Mouse (Mus musculus) liver, embryonic 14.5 days (tissue): ENCODE measurements around the gene Rasa2. TPM values are rescaled to one million over a fixed set of nuclear protein-coding genes. Genes with fewer than 3 reads are reported as not detected.

Experiments
- ATAC-seq: fragments of 200-750 bp; cut with Nextera tagmentation; 2 replicates; pipeline ENCODE4 v1.8.0; 2017; ENCODE audit warnings: moderate number of reproducible peaks, mild to moderate bottlenecking, moderate library complexity; ENCODE audit not compliant: insufficient read depth
- DNase-seq, 3 experiments: peaks; one replicate each; pipeline ENCODE4 v3.0.0-alpha.2; 2012 to 2013; ENCODE audit warnings: low read depth in 3 of 3, low spot score in 3 of 3
- H3K27ac ChIP-seq: fragments of 300-500 bp; sonication (generic); 2 replicates; pipeline ENCODE4 v1.5.1; 2014; ENCODE audit warnings: moderate library complexity, mild to moderate bottlenecking, control low read depth, inconsistent platforms
- H3K27me3 ChIP-seq: fragments of 300-500 bp; sonication (generic); 2 replicates; pipeline ENCODE4 v1.6.1; 2014; ENCODE audit warnings: mild to moderate bottlenecking, low read length, moderate library complexity; ENCODE audit not compliant: control insufficient read depth, insufficient read depth
- H3K36me3 ChIP-seq: fragments of 300-500 bp; sonication (generic); replicated peaks from 2 replicates; pipeline ENCODE4 v1.6.1; 2014; ENCODE audit warnings: low read depth; ENCODE audit not compliant: control insufficient read depth, insufficient read depth
- H3K4me1 ChIP-seq, 2 experiments: fragments of 200-500 bp in 1 of 2; fragments of 300-500 bp in 1 of 2; sonication (generic) in 1 of 2; replicated peaks; 2 replicates each; pipeline ENCODE4 v1.6.1; 2012 to 2014; ENCODE audit warnings: antibody characterized with exemption in 1 of 2, inconsistent platforms in 1 of 2, low read length in 1 of 2; ENCODE audit not compliant: control insufficient read depth in 2 of 2, insufficient read depth in 2 of 2
- H3K4me2 ChIP-seq: fragments of 300-500 bp; sonication (generic); 2 replicates; pipeline ENCODE4 v1.6.1; 2014; ENCODE audit warnings: low read depth, mild to moderate bottlenecking, control low read depth, moderate library complexity
- H3K4me3 ChIP-seq, 2 experiments: fragments of 200-500 bp in 1 of 2; fragments of 300-500 bp in 1 of 2; sonication (generic) in 1 of 2; 2 replicates each; pipeline ENCODE4 v1.5.1; 2012 to 2014; ENCODE audit warnings: low read depth in 2 of 2, low read length in 2 of 2, mild to moderate bottlenecking in 2 of 2, control low read depth in 1 of 2, inconsistent platforms in 1 of 2, moderate library complexity in 1 of 2; ENCODE audit not compliant: insufficient read depth in 1 of 2
- H3K9ac ChIP-seq: fragments of 300-500 bp; sonication (generic); replicated peaks from 2 replicates; pipeline ENCODE4 v1.6.1; 2014; ENCODE audit warnings: mild to moderate bottlenecking, control low read depth, moderate library complexity
- H3K9me3 ChIP-seq: fragments of 300-500 bp; sonication (generic); 2 replicates; pipeline ENCODE4 v1.6.1; 2016; ENCODE audit warnings: low read length, mixed read lengths; ENCODE audit not compliant: control insufficient read depth
- CTCF ChIP-seq: IDR thresholded peaks from 2 replicates; pipeline ENCODE4 v1.5.1; 2016; ENCODE audit warnings: antibody characterized with exemption, low read depth, control low read depth
- EP300 ChIP-seq: IDR thresholded peaks from 2 replicates; pipeline ENCODE4 v1.6.1; 2016; ENCODE audit warnings: antibody characterized with exemption, low read depth
- WGBS: fragments of 180-500 bp; shearing (Covaris S2); extraction: QIAGEN DNeasy Blood & Tissue Kit; methylation state at CpG from one replicate; pipeline ENCODE4 v1.1.7; 2014; ENCODE audit not compliant: insufficient replicate concordance; 5-methylcytosine and 5-hydroxymethylcytosine counted together
- polyA plus RNA-seq, 2 experiments: library from polyadenylated mRNA; depleted of rRNA in 1 of 2; stranded (reverse) in 1 of 2; unstranded in 1 of 2; fragments of >200 nt; fragmentation: Nextera tagmentation in 1 of 2; extraction: Ambion mirVana in 1 of 2; gene quantifications; 2 replicates each; pipeline versions ENCODE4 v1.2.1 to v1.2.3; 2012 to 2014

Gene Rasa2
- polyA plus RNA-seq, 2 experiments = 0.84 to 2.3 TPM

DNA sequence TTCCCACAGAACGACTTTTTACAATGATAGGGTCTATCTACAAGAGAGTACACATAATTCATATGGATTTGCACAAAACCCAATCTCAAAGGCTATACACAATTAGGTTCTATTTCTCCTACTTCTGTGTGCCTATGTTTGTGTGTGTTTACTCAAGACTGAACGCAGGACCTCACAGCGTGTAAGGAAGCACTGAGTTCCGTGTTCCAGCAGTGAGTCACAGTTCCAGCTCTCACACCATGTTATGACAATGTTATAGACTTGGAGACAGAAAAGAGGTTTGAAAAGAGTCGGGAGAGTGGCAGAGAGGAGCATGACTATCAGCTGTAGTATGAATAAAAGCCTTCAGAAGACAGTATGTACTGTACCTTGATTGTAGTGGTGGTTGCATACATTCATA is 42.1 kb downstream of the Rasa2 start:
- TF ChIP-seq EP300 = no peak
- no peak for TF ChIP-seq CTCF
- ATAC-seq (no peak), DNase-seq (no peak)
- WGBS = 69% methylated on average over 5 of the region's 5 CpGs
- Histone ChIP-seq H3K36me3 (no peaks in the 10 kb centered on the region), H3K27ac (no peak overlapping the region), H3K27me3 (no peaks in the 10 kb centered on the region), H3K4me3 (no peak overlapping the region), H3K4me1 (no peaks in the 10 kb centered on the region), H3K4me2 (no peak overlapping the region), H3K9me3 (no peaks in the 10 kb centered on the region), H3K9ac (no peak overlapping the region)

GRCm38 (mm10) chr9:96583496-96583895 is 47.9 kb downstream of the Rasa2 start:
- DNase-seq = no peak
- Histone ChIP-seq H3K27ac (no peak overlapping the region), H3K27me3 (no peaks in the 10 kb centered on the region), H3K9ac (no peak overlapping the region), H3K4me2 (no peak overlapping the region), H3K4me3 (no peak overlapping the region), H3K36me3 (no peaks in the 10 kb centered on the region), H3K4me1 (no peaks in the 10 kb centered on the region), H3K9me3 (no peaks in the 10 kb centered on the region)
- TF ChIP-seq CTCF (no peak), EP300 (no peak)
- 57% methylated on average over 2 of the region's 2 CpGs for WGBS
- ATAC-seq = no peak

GRCm38 (mm10) chr9:96583076-96583475 is 48.3 kb downstream of the Rasa2 start:
- Histone ChIP-seq H3K4me3 (no peak overlapping the region), H3K4me2 (no peak overlapping the region), H3K4me1 (no peaks in the 10 kb centered on the region), H3K27me3 (no peaks in the 10 kb centered on the region), H3K9me3 (no peaks in the 10 kb centered on the region), H3K36me3 (no peaks in the 10 kb centered on the region), H3K9ac (no peak overlapping the region), H3K27ac (no peak overlapping the region)
- TF ChIP-seq EP300 (no peak), CTCF (no peak)
- ATAC-seq = no peak
- 11% methylated on average over 2 of the region's 2 CpGs for WGBS
- no peak for DNase-seq

GRCm38 (mm10) chr9:96578190-96578589 is 53.2 kb downstream of the Rasa2 start:
- H3K4me1 ChIP-seq = no peaks in the 10 kb centered on the region
- no peak overlapping the region for H3K9ac ChIP-seq
- no peaks in the 10 kb centered on the region for H3K27me3 ChIP-seq
- H3K9me3 ChIP-seq = no peaks in the 10 kb centered on the region
- no peak overlapping the region for H3K4me3 ChIP-seq
- no peak overlapping the region for H3K4me2 ChIP-seq
- TF ChIP-seq EP300 (no peak), CTCF (no peak)
- H3K27ac ChIP-seq = no peak overlapping the region
- 32% methylated on average over 4 of the region's 4 CpGs for WGBS
- H3K36me3 ChIP-seq = no peaks in the 10 kb centered on the region; the same call in 1 of the 2 replicates
- DNase-seq = no peak
- no peak for ATAC-seq

DNA sequence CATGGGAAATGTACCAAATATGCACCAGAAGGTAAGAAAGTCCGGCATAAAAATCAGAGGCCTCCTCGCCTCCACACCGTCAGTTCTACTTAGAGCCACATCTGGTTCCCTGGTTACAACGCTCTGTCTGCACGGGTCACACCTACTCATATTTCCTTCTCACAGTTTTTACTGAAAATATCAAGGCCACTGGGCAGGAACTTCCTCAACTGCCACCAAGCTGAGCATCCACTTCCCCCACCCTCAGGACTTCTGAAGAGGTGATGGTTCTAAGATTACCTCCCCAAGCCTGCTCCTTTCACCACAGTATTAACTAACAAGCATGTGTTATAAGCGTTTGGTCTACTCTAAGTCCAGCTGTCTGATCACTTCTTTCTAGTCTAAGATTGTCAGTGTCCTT is 53.7 kb downstream of the Rasa2 start:
- Histone ChIP-seq H3K4me1 (no peaks in the 10 kb centered on the region), H3K9me3 (no peaks in the 10 kb centered on the region), H3K27ac (no peak overlapping the region), H3K27me3 (no peaks in the 10 kb centered on the region), H3K4me2 (no peak overlapping the region), H3K36me3 (no peaks in the 10 kb centered on the region; the same call in 1 of the 2 replicates), H3K9ac (no peak overlapping the region), H3K4me3 (no peak overlapping the region)
- 42% methylated on average over 6 of the region's 6 CpGs for WGBS
- DNase-seq = no peak
- TF ChIP-seq EP300 (no peak), CTCF (no peak)
- ATAC-seq = no peak

DNA sequence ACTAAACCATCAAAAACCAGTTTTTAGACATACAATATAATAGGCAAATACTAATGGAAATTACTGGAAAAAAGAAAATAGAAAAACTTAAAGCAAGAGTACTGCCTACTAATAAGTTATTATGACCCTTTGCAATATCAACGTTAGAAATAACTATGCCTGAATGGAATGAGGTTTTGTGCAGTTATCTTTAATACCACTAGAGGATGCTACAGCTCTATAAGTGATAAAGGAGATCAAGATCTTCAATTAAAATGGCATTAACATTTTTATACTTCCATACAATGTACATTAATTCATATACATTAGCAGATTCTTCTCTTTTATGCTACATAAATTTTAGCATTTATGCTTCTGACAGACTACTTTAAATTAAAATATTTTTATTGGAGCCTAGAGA is 58.2 kb downstream of the Rasa2 start:
- TF ChIP-seq CTCF (peak; percentile 63; the same call in 1 of the 2 replicates), EP300 (no peak)
- H3K27me3 ChIP-seq = no peaks in the 10 kb centered on the region
- H3K4me1 ChIP-seq = no peaks in the 10 kb centered on the region
- no peak overlapping the region for H3K4me3 ChIP-seq
- no peak overlapping the region for H3K27ac ChIP-seq
- DNase-seq (no peak), ATAC-seq (no peak)
- 12% methylated on average over 1 of the region's 1 CpGs for WGBS
- no peaks in the 10 kb centered on the region; the same call in 1 of the 2 replicates for H3K36me3 ChIP-seq
- no peak overlapping the region for H3K4me2 ChIP-seq
- no peak overlapping the region for H3K9ac ChIP-seq
- no peaks in the 10 kb centered on the region for H3K9me3 ChIP-seq
